Mouse (Mus musculus) stomach, postnatal 0 days (tissue): ENCODE results near the gene St7. TPM values are rescaled to one million over a fixed set of nuclear protein-coding genes. Genes with fewer than 3 reads are reported as not detected.

Experiments
- ATAC-seq: fragments of 200-750 bp; cut with Nextera tagmentation; 2 replicates; pipeline ENCODE4 v1.8.0; 2017; ENCODE audit not compliant: low FRiP score, low TSS enrichment
- DNase-seq: peaks from one replicate; pipeline ENCODE4 v3.0.0-alpha.2; 2016; ENCODE audit warnings: low spot score
- H3K27ac ChIP-seq: fragments of 300-500 bp; sonication (generic); replicated peaks from 2 replicates; pipeline ENCODE4 v1.5.1; 2014; ENCODE audit warnings: mild to moderate bottlenecking, control low read depth
- H3K27me3 ChIP-seq: fragments of 300-500 bp; sonication (generic); 2 replicates; pipeline ENCODE4 v1.6.1; 2014; ENCODE audit warnings: low read length; ENCODE audit not compliant: control insufficient read depth, insufficient read depth
- H3K36me3 ChIP-seq: fragments of 300-500 bp; sonication (generic); 2 replicates; pipeline ENCODE4 v1.6.1; 2014; ENCODE audit warnings: low read length, mixed read lengths; ENCODE audit not compliant: control insufficient read depth, insufficient read depth
- H3K4me1 ChIP-seq: fragments of 300-500 bp; sonication (generic); replicated peaks from 2 replicates; pipeline ENCODE4 v1.6.1; 2014; ENCODE audit warnings: antibody characterized with exemption; ENCODE audit not compliant: control insufficient read depth, insufficient read depth
- H3K4me2 ChIP-seq: fragments of 300-500 bp; sonication (generic); replicated peaks from 2 replicates; pipeline ENCODE4 v1.6.1; 2014; ENCODE audit warnings: low read depth, mild to moderate bottlenecking, control low read depth, moderate library complexity
- H3K4me3 ChIP-seq: fragments of 300-500 bp; sonication (generic); 2 replicates; pipeline ENCODE4 v1.5.1; 2014; ENCODE audit warnings: low read depth, low read length, control low read depth
- H3K9ac ChIP-seq: fragments of 300-500 bp; sonication (generic); 2 replicates; pipeline ENCODE4 v1.6.1; 2014; ENCODE audit warnings: mild to moderate bottlenecking, low read length, control low read depth, mixed read lengths
- H3K9me3 ChIP-seq: fragments of 300-500 bp; sonication (generic); 2 replicates; pipeline ENCODE4 v1.6.1; 2016; ENCODE audit warnings: low read length; ENCODE audit not compliant: control insufficient read depth
- CTCF ChIP-seq: IDR thresholded peaks from 2 replicates; pipeline ENCODE4 v1.5.1; 2016; ENCODE audit warnings: antibody characterized with exemption, low read depth, mild to moderate bottlenecking, moderate library complexity
- EP300 ChIP-seq: optimal IDR thresholded peaks from 2 replicates; pipeline ENCODE3; 2016; ENCODE audit warnings: antibody characterized with exemption
- WGBS: fragments of 180-500 bp; shearing (Covaris S2); extraction: QIAGEN DNeasy Blood & Tissue Kit; methylation state at CpG from one replicate; pipeline ENCODE4 v1.1.7; 2014; 5-methylcytosine and 5-hydroxymethylcytosine counted together
- polyA plus RNA-seq: library from polyadenylated mRNA; unstranded; fragments of >200 nt; fragmentation: Nextera tagmentation; extraction: Ambion mirVana; gene quantifications from 2 replicates; pipeline ENCODE4 v1.2.1, GENCODE M21; 2015

The St7 gene
- 11.8 and 12.5 TPM in 2 replicates for polyA plus RNA-seq

- DNase-seq: no peak
- ATAC-seq: no peak
- WGBS: 46% methylated on average over 7 of the region's 7 CpGs
- H3K27me3 ChIP-seq: no peaks in the 10 kb centered on the region
- TF ChIP-seq CTCF (no peak), EP300 (no peak)
- peak within 1 kb of the TSS; percentile 83 for H3K4me3 ChIP-seq
- no peaks in the 10 kb centered on the region for H3K36me3 ChIP-seq
- peak within 1 kb of the TSS; percentile 94 for H3K9ac ChIP-seq
- H3K4me1 ChIP-seq: no peaks in the 10 kb centered on the region; the same call in 1 of the 2 replicates
- peak within 1 kb of the TSS; percentile 72 for H3K4me2 ChIP-seq
- peak within 1 kb of the TSS; percentile 98 for H3K27ac ChIP-seq
- H3K9me3 ChIP-seq: no peaks in the 10 kb centered on the region
These were observed at the start of gene St7 for GRCm38 (mm10) chr6:17692647-17693046. Gene St7 (plus strand): TSS chr6:17692933.

DNA sequence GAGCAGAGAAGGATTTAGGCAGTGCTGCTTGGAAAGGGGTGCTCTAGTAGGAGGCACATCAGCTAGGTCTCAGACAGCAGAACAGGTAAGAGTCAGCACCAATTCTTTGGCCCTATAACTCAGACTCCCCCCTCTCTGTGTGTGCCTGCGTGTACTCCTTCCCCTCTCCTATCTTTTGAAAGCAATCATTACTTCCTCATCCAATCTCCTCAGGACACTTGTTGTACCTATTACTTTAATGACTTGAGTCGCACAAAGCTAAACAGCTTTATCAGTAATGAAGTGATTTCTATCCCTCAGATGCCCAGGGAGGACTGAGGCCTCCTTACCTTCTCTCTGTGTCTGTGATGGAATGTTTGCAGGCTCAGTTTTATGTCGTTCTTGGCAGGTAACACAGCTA lies 46.6 kb upstream of the St7 start:
- Histone ChIP-seq H3K4me3 (no peak overlapping the region), H3K4me1 (no peaks in the 10 kb centered on the region), H3K27me3 (no peaks in the 10 kb centered on the region), H3K4me2 (no peak overlapping the region), H3K27ac (0 out of 2 replicates have a peak overlapping the region, but pooled peaks have one; percentile 14), H3K36me3 (peaks cover 3% of the 10 kb centered on the region), H3K9me3 (no peaks in the 10 kb centered on the region), H3K9ac (no peak overlapping the region)
- 26% methylated on average over 3 of the region's 3 CpGs for WGBS
- TF ChIP-seq EP300: no peak
- TF ChIP-seq CTCF: no peak
- ATAC-seq (no peak), DNase-seq (no peak)

DNA sequence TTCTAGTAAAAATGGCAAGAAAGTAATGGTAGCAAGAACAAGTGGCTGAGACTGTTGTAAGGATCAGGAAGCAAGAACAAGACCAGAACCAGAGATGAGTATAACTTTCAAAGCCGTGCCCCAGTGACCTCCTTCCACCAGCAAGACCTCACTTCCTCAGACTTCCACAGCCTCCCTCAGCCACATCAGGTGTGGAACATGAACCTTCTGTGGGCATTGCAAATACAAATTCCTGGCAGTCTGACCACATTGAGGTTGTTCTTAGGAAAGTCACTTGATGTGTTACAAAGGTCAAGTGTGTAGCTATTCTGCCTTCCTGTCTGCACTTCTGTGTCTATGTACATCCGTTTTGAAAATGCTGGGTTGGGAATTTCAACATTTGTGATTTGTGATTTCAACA lies 40.6 kb upstream of the St7 start:
- H3K36me3 ChIP-seq: peaks cover 11% of the 10 kb centered on the region
- WGBS: 83% methylated on average over 2 of the region's 2 CpGs
- H3K27me3 ChIP-seq: no peaks in the 10 kb centered on the region
- no peak overlapping the region for H3K9ac ChIP-seq
- H3K27ac ChIP-seq: no peak overlapping the region
- TF ChIP-seq CTCF (no peak), EP300 (no peak)
- H3K4me2 ChIP-seq: no peak overlapping the region
- ATAC-seq (no peak), DNase-seq (no peak)
- no peaks in the 10 kb centered on the region for H3K9me3 ChIP-seq
- no peak overlapping the region for H3K4me3 ChIP-seq
- no peaks in the 10 kb centered on the region for H3K4me1 ChIP-seq

GRCm38 (mm10) chr6:17655080-17655479 lies 37.7 kb upstream of the St7 start:
- no peak overlapping the region for H3K27ac ChIP-seq
- no peak overlapping the region for H3K4me2 ChIP-seq
- H3K27me3 ChIP-seq: no peaks in the 10 kb centered on the region
- H3K9ac ChIP-seq: no peak overlapping the region
- H3K36me3 ChIP-seq: peaks cover 8% of the 10 kb centered on the region; the same call in 1 of the 2 replicates
- TF ChIP-seq CTCF (no peak), EP300 (no peak)
- DNase-seq (no peak), ATAC-seq (no peak)
- no peak overlapping the region for H3K4me3 ChIP-seq
- no peaks in the 10 kb centered on the region for H3K4me1 ChIP-seq
- H3K9me3 ChIP-seq: no peaks in the 10 kb centered on the region
- WGBS: 92% methylated on average over 2 of the region's 2 CpGs

GRCm38 (mm10) chr6:17657308-17657707 lies 35.4 kb upstream of the St7 start:
- H3K4me3 ChIP-seq: no peak overlapping the region
- H3K4me2 ChIP-seq: no peak overlapping the region
- whole genome bisulfite sequencing: 80% methylated on average over 1 of the region's 1 CpGs
- no peaks in the 10 kb centered on the region for H3K9me3 ChIP-seq
- no peak overlapping the region for H3K9ac ChIP-seq
- no peaks in the 10 kb centered on the region for H3K4me1 ChIP-seq
- no peak for ATAC-seq
- peaks cover 10% of the 10 kb centered on the region; the same call in 1 of the 2 replicates for H3K36me3 ChIP-seq
- no peak overlapping the region for H3K27ac ChIP-seq
- no peak for TF ChIP-seq EP300
- TF ChIP-seq CTCF: no peak
- H3K27me3 ChIP-seq: no peaks in the 10 kb centered on the region
- DNase-seq: no peak

DNA sequence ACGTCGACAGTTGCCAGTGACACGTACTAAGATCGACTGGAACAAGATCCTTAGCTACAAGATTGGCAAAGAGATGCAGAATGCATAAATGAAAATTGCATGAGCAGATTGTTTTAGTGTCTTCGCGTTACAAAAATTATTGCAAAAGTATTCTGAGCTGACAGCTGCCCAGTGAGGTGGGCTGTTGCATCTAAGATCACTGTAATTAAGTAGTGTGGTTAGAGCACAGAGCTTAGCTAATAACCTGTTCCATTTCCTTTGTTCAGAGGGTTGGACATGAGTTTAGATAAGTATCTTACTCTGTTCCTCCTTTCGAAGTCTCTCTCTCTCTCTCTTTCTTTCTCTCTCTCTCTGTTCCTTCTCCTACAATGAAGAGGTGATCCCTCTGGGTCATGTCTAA lies 27.4 kb upstream of the St7 start:
- Histone ChIP-seq H3K9me3 (no peaks in the 10 kb centered on the region), H3K4me1 (no peaks in the 10 kb centered on the region), H3K27ac (no peak overlapping the region), H3K36me3 (peaks cover 15% of the 10 kb centered on the region), H3K27me3 (no peaks in the 10 kb centered on the region), H3K9ac (no peak overlapping the region), H3K4me3 (no peak overlapping the region), H3K4me2 (no peak overlapping the region)
- WGBS: 96% methylated on average over 7 of the region's 7 CpGs
- TF ChIP-seq CTCF: no peak
- no peak for TF ChIP-seq EP300
- DNase-seq: no peak
- ATAC-seq: no peak
